Mouse (Mus musculus) forebrain, embryonic 14.5 days (tissue): ENCODE measurements around the gene Ier5. TPM values are rescaled to one million over a fixed set of nuclear protein-coding genes. Genes with fewer than 3 reads are reported as not detected.

Source experiments
- ATAC-seq: fragments of 200-750 bp; cut with Nextera tagmentation; 2 replicates; pipeline ENCODE4 v1.8.0; 2017; ENCODE audit warnings: mild to moderate bottlenecking, moderate library complexity
- DNase-seq: peaks from one replicate; pipeline ENCODE4 v3.0.0-alpha.2; 2015; ENCODE audit warnings: low spot score
- H3K27ac ChIP-seq: fragments of 300-500 bp; sonication (generic); 2 replicates; pipeline ENCODE4 v1.5.1; 2014; ENCODE audit warnings: low read depth, mild to moderate bottlenecking, control low read depth, low read length, moderate library complexity
- H3K27me3 ChIP-seq: fragments of 300-500 bp; sonication (generic); replicated peaks from 2 replicates; pipeline ENCODE4 v1.6.1; 2014; ENCODE audit warnings: low read length, control low read depth, mixed read lengths; ENCODE audit not compliant: control insufficient read depth, insufficient read depth
- H3K36me3 ChIP-seq: fragments of 300-500 bp; sonication (generic); 2 replicates; pipeline ENCODE4 v1.6.1; 2014; ENCODE audit warnings: low read length, control low read depth; ENCODE audit not compliant: control insufficient read depth, insufficient read depth
- H3K4me1 ChIP-seq: fragments of 300-500 bp; sonication (generic); 2 replicates; pipeline ENCODE4 v1.6.1; 2014; ENCODE audit warnings: antibody characterized with exemption, low read length, control low read depth; ENCODE audit not compliant: control insufficient read depth, insufficient read depth
- H3K4me2 ChIP-seq: fragments of 300-500 bp; sonication (generic); 2 replicates; pipeline ENCODE4 v1.6.1; 2014; ENCODE audit warnings: mild to moderate bottlenecking, control low read depth, low read length
- H3K4me3 ChIP-seq: fragments of 300-500 bp; sonication (generic); 2 replicates; pipeline ENCODE4 v1.5.1; 2014; ENCODE audit warnings: low read depth, low read length, control low read depth
- H3K9ac ChIP-seq: fragments of 300-500 bp; sonication (generic); 2 replicates; pipeline ENCODE4 v1.6.1; 2014; ENCODE audit warnings: mild to moderate bottlenecking, low read length, control low read depth, moderate library complexity
- H3K9me3 ChIP-seq: fragments of 300-500 bp; sonication (generic); replicated peaks from 2 replicates; pipeline ENCODE4 v1.6.1; 2016; ENCODE audit warnings: low read length, control low read depth, mixed read lengths; ENCODE audit not compliant: control insufficient read depth
- WGBS: fragments of 180-500 bp; shearing (Covaris S2); extraction: QIAGEN DNeasy Blood & Tissue Kit; methylation state at CpG from one replicate; pipeline ENCODE4 v1.1.7; 2014; 5-methylcytosine and 5-hydroxymethylcytosine counted together
- polyA plus RNA-seq: library from polyadenylated mRNA; unstranded; fragments of >200 nt; fragmentation: Nextera tagmentation; extraction: Ambion mirVana; gene quantifications from 2 replicates; pipeline ENCODE4 v1.2.1, GENCODE M21; 2014

Ier5 gene
- polyA plus RNA-seq, 1 experiment from 2014 or later, result 24.6 TPM

- H3K9ac ChIP-seq, result no peak overlapping the region
- no peaks in the 10 kb centered on the region for H3K36me3 ChIP-seq
- H3K27me3 ChIP-seq, result no peaks in the 10 kb centered on the region
- ATAC-seq (no peak), DNase-seq (no peak)
- H3K27ac ChIP-seq, result no peak overlapping the region
- H3K4me2 ChIP-seq, result no peak overlapping the region
- H3K4me1 ChIP-seq, result peaks cover 56% of the 10 kb centered on the region
- no peaks in the 10 kb centered on the region for H3K9me3 ChIP-seq
- 79% methylated on average over 16 of the region's 16 CpGs for WGBS
- no peak overlapping the region for H3K4me3 ChIP-seq
Observed at GRCm38 (mm10) chr1:155088847-155089603, 10.4 kb downstream of the Ier5 start.

DNA sequence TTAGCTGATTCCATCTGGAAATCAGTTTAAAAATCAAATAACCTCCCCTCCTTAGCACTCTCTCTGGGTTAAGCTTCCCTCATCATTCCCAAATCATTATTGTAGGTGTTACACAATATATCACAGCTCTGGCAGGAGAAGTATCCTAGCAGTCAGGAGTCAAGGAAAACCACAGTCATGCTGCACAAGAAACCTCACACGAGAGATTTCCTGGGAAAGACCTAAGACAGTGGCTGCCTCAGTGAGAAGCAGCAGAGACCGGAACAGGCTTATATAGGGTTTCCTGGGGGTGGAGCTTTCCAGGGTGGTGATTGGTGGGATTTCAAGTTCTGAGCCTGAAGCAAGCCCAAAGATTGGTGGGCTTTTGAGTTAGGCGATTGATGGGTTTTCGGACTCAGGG, 11.4 kb downstream of the Ier5 start:
- no peak overlapping the region for H3K4me3 ChIP-seq
- H3K27ac ChIP-seq, result no peak overlapping the region
- peaks cover 51% of the 10 kb centered on the region for H3K4me1 ChIP-seq
- WGBS, result 92% methylated on average over 4 of the region's 4 CpGs
- ATAC-seq, result no peak
- no peaks in the 10 kb centered on the region for H3K36me3 ChIP-seq
- no peak overlapping the region for H3K9ac ChIP-seq
- DNase-seq, result no peak
- H3K9me3 ChIP-seq, result no peaks in the 10 kb centered on the region
- no peak overlapping the region for H3K4me2 ChIP-seq
- no peaks in the 10 kb centered on the region for H3K27me3 ChIP-seq

GRCm38 (mm10) chr1:155086893-155087292, 12.5 kb downstream of the Ier5 start:
- WGBS, result 4% methylated on average over 4 of the region's 4 CpGs
- peaks cover 49% of the 10 kb centered on the region for H3K4me1 ChIP-seq
- peak overlapping the region; percentile 84 for H3K27ac ChIP-seq
- no peak overlapping the region for H3K4me2 ChIP-seq
- ATAC-seq (no peak), DNase-seq (no peak)
- no peaks in the 10 kb centered on the region for H3K9me3 ChIP-seq
- H3K36me3 ChIP-seq, result no peaks in the 10 kb centered on the region
- no peaks in the 10 kb centered on the region for H3K27me3 ChIP-seq
- H3K4me3 ChIP-seq, result no peak overlapping the region
- H3K9ac ChIP-seq, result peak overlapping the region; percentile 26; the same call in 1 of the 2 replicates

GRCm38 (mm10) chr1:155086416-155086815, 13.0 kb downstream of the Ier5 start:
- Histone ChIP-seq H3K4me1 (peaks cover 50% of the 10 kb centered on the region), H3K4me2 (no peak overlapping the region), H3K9ac (peak overlapping the region; percentile 26; the same call in 1 of the 2 replicates), H3K4me3 (no peak overlapping the region), H3K27me3 (no peaks in the 10 kb centered on the region), H3K9me3 (no peaks in the 10 kb centered on the region), H3K36me3 (no peaks in the 10 kb centered on the region), H3K27ac (peak overlapping the region; percentile 84)
- peak; percentile 64 for DNase-seq
- no peak for ATAC-seq
- WGBS, result 2% methylated on average over 7 of the region's 7 CpGs

DNA sequence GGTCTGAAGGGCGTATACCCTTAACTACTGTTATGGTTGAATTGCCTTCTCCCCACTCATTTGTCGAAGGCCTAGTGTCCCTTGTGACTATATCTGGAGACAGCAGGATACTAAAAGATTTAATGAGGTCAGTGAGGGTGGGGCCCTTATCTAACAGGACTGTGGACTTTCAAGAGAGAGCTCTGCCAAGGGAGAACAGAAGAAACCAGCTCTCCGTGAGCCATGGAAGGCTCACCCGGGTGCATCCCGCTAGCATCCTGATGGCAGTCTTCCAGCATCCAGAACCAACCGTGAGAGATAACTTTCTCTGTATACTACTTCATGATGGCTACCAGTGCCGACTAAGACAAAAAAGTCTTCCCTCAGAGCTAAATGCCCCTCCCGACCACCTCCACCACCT, 14.6 kb downstream of the Ier5 start:
- Histone ChIP-seq H3K9ac (no peak overlapping the region), H3K27ac (no peak overlapping the region), H3K27me3 (no peaks in the 10 kb centered on the region), H3K4me1 (peaks cover 50% of the 10 kb centered on the region), H3K4me2 (no peak overlapping the region), H3K9me3 (no peaks in the 10 kb centered on the region), H3K36me3 (no peaks in the 10 kb centered on the region), H3K4me3 (no peak overlapping the region)
- no peak for ATAC-seq
- 37% methylated on average over 8 of the region's 8 CpGs for WGBS
- DNase-seq, result no peak

DNA sequence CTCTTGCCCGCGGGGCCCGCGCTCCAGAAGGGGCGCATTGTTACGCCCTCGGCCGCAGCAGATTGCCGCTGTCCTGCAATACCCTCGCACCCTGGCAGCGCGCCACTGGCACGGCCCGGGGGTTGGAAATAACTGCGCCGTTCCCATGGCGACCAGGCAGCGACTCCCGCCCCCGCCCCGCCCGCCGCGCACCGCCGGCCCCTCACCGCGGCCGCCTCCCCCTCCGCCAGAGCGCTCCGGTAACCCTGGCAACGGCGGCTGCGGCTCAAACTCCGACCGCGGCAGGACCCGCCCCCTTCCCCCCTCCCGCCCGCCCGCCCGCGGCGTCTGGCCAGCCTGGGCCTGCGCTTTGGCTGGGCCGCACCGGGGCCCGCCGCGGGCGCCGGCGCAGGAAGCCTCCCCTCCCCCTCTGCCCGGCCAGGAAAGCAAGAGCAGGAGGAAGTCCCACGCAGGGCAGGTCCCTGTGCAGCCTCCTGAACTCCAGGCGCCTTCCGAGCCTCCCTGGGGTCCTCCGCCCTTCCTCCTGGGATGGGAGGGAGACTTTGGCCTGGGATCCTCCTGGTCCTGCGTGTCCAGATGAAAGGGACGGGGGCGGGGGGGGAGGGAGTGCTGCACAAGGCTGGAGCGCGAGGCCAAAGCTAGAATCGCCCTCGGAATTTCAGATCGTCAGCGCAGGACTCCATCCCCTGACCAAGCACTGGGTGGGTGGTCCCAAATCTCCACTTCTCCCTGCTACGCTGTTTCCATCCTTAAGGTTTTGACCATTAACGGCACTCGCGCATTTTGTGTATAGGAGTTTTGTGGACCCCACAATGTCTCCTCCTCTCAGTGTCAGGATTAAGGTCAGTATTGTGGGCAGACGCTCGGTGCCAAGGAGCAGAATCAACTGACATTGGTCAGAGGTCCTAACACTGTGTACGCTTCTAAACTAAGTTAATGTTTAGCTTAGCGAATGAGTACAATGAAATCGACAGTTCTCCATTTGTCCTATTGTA, 15.9 kb downstream of the Ier5 start:
- Histone ChIP-seq H3K4me2 (peak overlapping the region; percentile 72), H3K4me1 (peaks cover 50% of the 10 kb centered on the region), H3K27me3 (no peaks in the 10 kb centered on the region), H3K27ac (peak overlapping the region; percentile 99), H3K9ac (peak overlapping the region; percentile 74), H3K36me3 (no peaks in the 10 kb centered on the region), H3K9me3 (no peaks in the 10 kb centered on the region), H3K4me3 (peak overlapping the region; percentile 35)
- DNase-seq, result peak; percentile 96
- under 1% methylated on average over 33 of the region's 77 CpGs for WGBS
- ATAC-seq, result peak; percentile 94

DNA sequence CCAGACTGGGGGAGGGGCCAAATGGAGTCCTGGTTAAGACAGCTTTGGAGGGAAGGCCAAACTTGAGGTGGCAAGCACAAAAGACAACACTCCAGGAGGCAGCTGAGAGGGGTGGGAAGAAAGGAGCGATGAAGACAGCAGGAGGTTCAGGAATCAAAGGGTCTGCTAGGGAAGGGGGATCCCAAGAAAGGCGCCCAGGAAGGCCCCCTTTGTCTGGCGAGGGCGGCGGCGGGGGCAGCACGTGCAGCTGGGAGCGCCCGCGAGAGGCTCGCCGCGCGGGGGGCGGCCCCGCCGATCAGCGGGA, 16.5 kb downstream of the Ier5 start:
- H3K4me3 ChIP-seq, result peak overlapping the region; percentile 35
- peak overlapping the region; percentile 99 for H3K27ac ChIP-seq
- H3K4me2 ChIP-seq, result peak overlapping the region; percentile 72
- H3K4me1 ChIP-seq, result peaks cover 50% of the 10 kb centered on the region
- DNase-seq, result peak; percentile 95
- 0% methylated on average over 7 of the region's 18 CpGs for WGBS
- H3K36me3 ChIP-seq, result no peaks in the 10 kb centered on the region
- no peaks in the 10 kb centered on the region for H3K9me3 ChIP-seq
- H3K9ac ChIP-seq, result peak overlapping the region; percentile 74
- no peak for ATAC-seq
- H3K27me3 ChIP-seq, result no peaks in the 10 kb centered on the region

- no peak for DNase-seq
- Histone ChIP-seq H3K9ac (peak overlapping the region; percentile 74), H3K36me3 (no peaks in the 10 kb centered on the region), H3K27ac (peak overlapping the region; percentile 99), H3K4me3 (peak overlapping the region; percentile 35), H3K27me3 (no peaks in the 10 kb centered on the region), H3K4me1 (peaks cover 50% of the 10 kb centered on the region), H3K9me3 (no peaks in the 10 kb centered on the region), H3K4me2 (peak overlapping the region; percentile 72)
- WGBS, result 3% methylated on average over 11 of the region's 11 CpGs
- no peak for ATAC-seq
Observed at GRCm38 (mm10) chr1:155082158-155082964, 17.1 kb downstream of the Ier5 start.
